Mouse (Mus musculus): ENCODE measurements around the gene Agbl4. TPM values are rescaled to one million over a fixed set of nuclear protein-coding genes. Genes with fewer than 3 reads are reported as not detected.

Agbl4 gene
- total and polyA plus RNA-seq, 3 experiments, result not detected

DNA sequence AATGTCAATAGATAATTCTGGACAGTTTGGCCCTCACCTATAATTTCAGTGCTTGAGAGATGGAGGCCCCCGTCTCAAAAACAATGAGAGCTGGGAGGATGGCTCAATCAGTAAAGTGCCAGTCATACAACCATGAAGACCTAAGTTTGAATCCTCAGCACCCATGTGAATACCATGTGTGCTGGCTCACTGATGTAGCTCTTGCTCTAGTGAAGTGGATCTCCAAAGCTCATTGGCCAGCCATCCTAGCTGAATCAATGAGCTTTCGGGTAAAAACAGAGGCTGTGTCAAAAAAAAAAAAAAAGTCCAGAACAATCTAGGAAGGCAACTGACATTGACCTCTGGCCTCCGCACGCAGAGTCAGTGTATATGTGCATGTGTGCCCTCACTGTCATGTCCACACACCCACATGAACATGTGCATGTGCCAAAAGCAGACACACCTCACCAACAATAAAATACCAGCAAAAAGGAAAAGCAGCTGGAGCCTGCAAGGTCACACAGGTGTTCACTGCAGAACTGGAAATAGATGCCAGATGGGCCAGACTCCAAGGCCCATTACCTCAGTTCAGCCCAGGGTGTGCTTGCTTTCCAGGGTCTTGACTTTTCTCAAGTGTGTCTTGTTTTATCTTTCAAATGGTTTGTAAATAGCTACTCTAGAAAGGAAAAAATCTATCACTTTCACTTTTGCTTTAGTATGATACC lies 1192.2 kb downstream of the Agbl4 start:
- in situ Hi-C loops (cut with MboI; ENCODE audit: low pct_ligation_motif_present, low pct_unique_long_range_greater_than_20kb, low sequenced_read_pairs), result no loop called here
- no peak overlapping the region for H3K27ac ChIP-seq (ENCODE audit: insufficient read depth, low read depth)
- H3K9ac ChIP-seq (ENCODE audit: insufficient read depth, low read depth), result no peak overlapping the region
- dilution Hi-C loops (cut with MboI; ENCODE audit: extremely low pct_ligation_motif_present, extremely low pct_unique_long_range_greater_than_20kb, low sequenced_read_pairs), result no loop called here
- no peaks in the 10 kb centered on the region for H3K27me3 ChIP-seq (replicated peaks)
- no peak overlapping the region; the same call in 1 of the 2 replicates for H3K4me2 ChIP-seq (ENCODE audit: insufficient read depth, low read depth, poor library complexity, severe bottlenecking)
- no peaks in the 10 kb centered on the region for H3K9me3 ChIP-seq (replicated peaks; ENCODE audit: low read length)
- H3K4me1 ChIP-seq (ENCODE audit: control insufficient read depth in 1 of 2, insufficient read depth in 2 of 2), result no peaks in the 10 kb centered on the region
- no peak for DNase-seq (ENCODE audit: extremely low read depth)
- H3K4me3 ChIP-seq (replicated peaks in 1 of 3; ENCODE audit: low read depth in 2 of 3, low read length in 2 of 3, poor library complexity in 1 of 3), result no peak overlapping the region
- no peaks in the 10 kb centered on the region for H3K79me2 ChIP-seq (replicated peaks; ENCODE audit: control insufficient read depth, extremely low read depth, insufficient read depth, poor library complexity, severe bottlenecking)
- TF ChIP-seq ZC3H11A (IDR thresholded peaks at IDR 0.05; ENCODE audit: low read depth, low read length), result no peak
- no peak for TF ChIP-seq ZMIZ1 (IDR thresholded peaks at IDR 0.05; ENCODE audit: low read depth, low read length)
- TF ChIP-seq JUND (conservative IDR thresholded peaks at IDR 0.05; ENCODE audit: low read depth, low read length), result no peak
- TF ChIP-seq POLR2AphosphoS2 (IDR thresholded peaks at IDR 0.05; ENCODE audit: low read depth, low read length), result no peak
- TF ChIP-seq MAFK (IDR thresholded peaks at IDR 0.05; ENCODE audit: insufficient replicate concordance, low read length), result no peak
- TF ChIP-seq TCF12 (IDR thresholded peaks at IDR 0.05; ENCODE audit: low read depth, low read length), result no peak
- no peak for TF ChIP-seq SMC3 (IDR thresholded peaks at IDR 0.05; ENCODE audit: low read depth, low read length)
- no peak for TF ChIP-seq MXI1 (IDR thresholded peaks at IDR 0.05; ENCODE audit: low read depth, low read length)
- no peak for TF ChIP-seq EP300 (IDR thresholded peaks at IDR 0.05; ENCODE audit: low read length)
- TF ChIP-seq MAZ (IDR thresholded peaks at IDR 0.05; ENCODE audit: low read depth, low read length), result no peak
- TF ChIP-seq KAT2A (IDR thresholded peaks at IDR 0.05; ENCODE audit: insufficient replicate concordance, low read length), result no peak
- TF ChIP-seq MEF2A (IDR thresholded peaks at IDR 0.05; ENCODE audit: borderline replicate concordance, low read depth, low read length), result no peak
- no peaks in the 10 kb centered on the region for H3K36me3 ChIP-seq (replicated peaks in 1 of 2; ENCODE audit: control insufficient read depth in 1 of 2, insufficient read depth in 1 of 2, low read length in 1 of 2)

DNA sequence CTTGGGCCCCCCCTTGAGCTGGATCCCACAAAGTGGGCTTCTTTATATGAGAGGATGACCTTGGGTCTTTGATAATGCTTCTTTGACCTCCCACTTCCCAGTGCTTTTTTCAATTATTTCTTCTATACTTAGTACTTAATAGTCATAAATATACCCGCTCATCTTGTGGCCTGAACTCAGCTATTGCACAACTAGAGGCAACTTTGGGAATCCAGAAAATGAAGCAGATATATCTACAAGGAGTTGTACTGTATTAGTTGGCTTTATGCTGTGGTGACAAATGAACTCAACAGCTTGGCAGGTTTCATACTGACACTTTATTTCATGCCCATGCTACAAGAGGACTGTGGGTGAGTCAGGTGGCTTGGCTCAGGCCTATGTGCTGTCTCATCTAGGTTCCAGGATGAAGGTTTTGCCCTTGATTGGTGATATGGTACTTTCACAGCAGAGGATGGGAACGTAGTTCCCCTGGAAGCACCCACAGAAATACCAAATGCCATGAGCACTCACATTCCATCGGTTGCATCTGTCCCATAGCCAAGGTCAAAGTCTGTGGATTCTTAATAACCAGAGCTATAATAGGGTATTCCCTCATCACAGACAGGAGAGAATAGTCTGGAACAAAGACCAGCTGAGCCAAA lies 1197.3 kb downstream of the Agbl4 start:
- Histone ChIP-seq H3K9me3 (replicated peaks; ENCODE audit: low read length) (no peaks in the 10 kb centered on the region), H3K4me3 (replicated peaks in 1 of 3; ENCODE audit: low read depth in 2 of 3, low read length in 2 of 3, poor library complexity in 1 of 3) (no peak overlapping the region), H3K9ac (ENCODE audit: insufficient read depth, low read depth) (no peak overlapping the region), H3K4me1 (ENCODE audit: control insufficient read depth in 1 of 2, insufficient read depth in 2 of 2) (no peaks in the 10 kb centered on the region), H3K79me2 (replicated peaks; ENCODE audit: control insufficient read depth, extremely low read depth, insufficient read depth, poor library complexity, severe bottlenecking) (no peaks in the 10 kb centered on the region), H3K4me2 (ENCODE audit: insufficient read depth, low read depth, poor library complexity, severe bottlenecking) (no peak overlapping the region), H3K36me3 (replicated peaks in 1 of 2; ENCODE audit: control insufficient read depth in 1 of 2, insufficient read depth in 1 of 2, low read length in 1 of 2) (no peaks in the 10 kb centered on the region), H3K27ac (ENCODE audit: insufficient read depth, low read depth) (no peak overlapping the region), H3K27me3 (replicated peaks) (no peaks in the 10 kb centered on the region)
- dilution Hi-C loops (cut with MboI; ENCODE audit: extremely low pct_ligation_motif_present, extremely low pct_unique_long_range_greater_than_20kb, low sequenced_read_pairs), result no loop called here
- no peak for DNase-seq (ENCODE audit: extremely low read depth)
- TF ChIP-seq RCOR1 (conservative IDR thresholded peaks at IDR 0.05; ENCODE audit: low read depth, low read length) (no peak), USF2 (conservative IDR thresholded peaks at IDR 0.05; ENCODE audit: low read depth, low read length) (no peak), PAX5 (IDR thresholded peaks at IDR 0.05; ENCODE audit: low read length) (no peak), TCF12 (IDR thresholded peaks at IDR 0.05; ENCODE audit: low read depth, low read length) (no peak), MYC (IDR thresholded peaks at IDR 0.05; ENCODE audit: low read depth, low read length) (no peak), NELFE (IDR thresholded peaks at IDR 0.05; ENCODE audit: low read depth, low read length) (no peak), USF1 (IDR thresholded peaks at IDR 0.05; ENCODE audit: low read depth, low read length) (no peak), ZC3H11A (IDR thresholded peaks at IDR 0.05; ENCODE audit: low read depth, low read length) (no peak), TBP (conservative IDR thresholded peaks at IDR 0.05; ENCODE audit: low read depth, low read length) (no peak), ETS1 (conservative IDR thresholded peaks at IDR 0.05; ENCODE audit: low read depth, low read length) (no peak)
- in situ Hi-C loops (cut with MboI; ENCODE audit: low pct_ligation_motif_present, low pct_unique_long_range_greater_than_20kb, low sequenced_read_pairs), result no loop called here
